Mouse (Mus musculus) spleen, adult 12 weeks (tissue): Measurements from ENCODE around the gene Mdga2.

Experiments used
- DNase-seq: peaks from one replicate; pipeline ENCODE4 v3.0.0; 2022; ENCODE audit warnings: low spot score

The Mdga2 gene

DNA sequence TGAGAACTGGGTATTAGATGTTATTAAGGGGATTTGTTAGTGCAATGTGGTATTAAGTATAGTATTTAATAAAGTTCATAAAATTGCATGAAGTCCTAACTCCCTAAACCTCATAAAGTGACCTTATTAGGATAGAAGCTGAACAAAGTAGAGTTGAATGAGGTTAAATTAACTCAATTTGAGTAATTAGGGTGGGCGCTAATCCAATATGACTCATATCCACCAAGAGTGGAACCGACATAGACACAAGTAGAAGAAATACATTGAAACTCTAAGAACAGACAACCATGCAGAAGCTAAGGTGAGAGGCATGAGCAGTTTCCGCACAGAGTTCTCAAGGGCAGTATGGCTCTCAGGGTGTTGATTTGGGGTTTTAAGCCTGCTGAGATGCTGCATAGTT, 165.7 kb downstream of the Mdga2 start:
- DNase-seq: no peak

DNA sequence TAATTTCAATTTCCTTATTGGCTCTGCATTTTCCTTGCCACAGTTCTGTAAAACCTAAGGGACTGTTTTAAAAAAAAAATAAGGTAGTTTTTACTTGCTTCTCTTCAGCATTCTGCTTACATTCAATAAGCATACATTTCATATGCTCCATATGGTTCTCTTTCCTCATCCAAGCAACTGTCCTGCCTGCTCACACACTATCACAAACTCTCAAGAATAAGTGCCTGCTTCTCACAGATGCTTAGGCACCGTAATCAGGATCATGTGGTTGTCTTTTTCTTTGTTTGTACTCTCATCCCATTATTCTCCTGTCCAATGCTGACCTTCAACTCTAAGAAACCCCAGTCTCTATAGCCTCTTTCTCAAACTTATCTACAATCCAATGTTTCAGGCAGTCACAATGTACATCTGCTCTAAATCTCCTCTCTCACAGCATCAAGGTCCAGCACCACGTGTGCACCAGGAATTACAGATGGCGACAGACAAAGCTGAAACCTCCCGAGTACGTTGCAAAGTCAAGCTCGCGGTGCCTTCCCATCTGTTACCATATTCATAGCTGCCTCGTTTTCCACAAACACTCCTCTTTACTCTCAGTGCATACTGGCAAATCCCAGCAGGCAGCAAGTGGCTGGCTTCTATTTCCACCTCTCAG, 177.1 kb downstream of the Mdga2 start:
- no peak for DNase-seq

DNA sequence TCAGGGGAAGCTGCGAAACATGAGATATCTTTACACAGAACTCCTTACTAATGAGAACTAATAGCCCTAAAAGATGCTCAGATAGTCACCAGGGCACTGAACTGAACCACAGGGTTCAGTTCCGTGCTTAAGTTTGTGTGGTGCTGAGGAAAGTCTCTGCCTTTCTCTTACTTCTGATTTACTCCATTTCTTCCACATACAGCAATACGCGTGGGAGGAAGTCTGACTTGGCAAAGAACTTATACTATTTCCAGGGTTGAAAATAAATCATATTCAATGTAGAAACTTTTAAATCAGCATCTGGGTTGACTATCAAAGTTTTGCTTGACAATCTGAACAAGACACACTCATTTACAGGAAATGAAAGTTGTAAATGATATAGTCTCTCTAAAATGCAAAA, 180.5 kb downstream of the Mdga2 start:
- DNase-seq: no peak

DNA sequence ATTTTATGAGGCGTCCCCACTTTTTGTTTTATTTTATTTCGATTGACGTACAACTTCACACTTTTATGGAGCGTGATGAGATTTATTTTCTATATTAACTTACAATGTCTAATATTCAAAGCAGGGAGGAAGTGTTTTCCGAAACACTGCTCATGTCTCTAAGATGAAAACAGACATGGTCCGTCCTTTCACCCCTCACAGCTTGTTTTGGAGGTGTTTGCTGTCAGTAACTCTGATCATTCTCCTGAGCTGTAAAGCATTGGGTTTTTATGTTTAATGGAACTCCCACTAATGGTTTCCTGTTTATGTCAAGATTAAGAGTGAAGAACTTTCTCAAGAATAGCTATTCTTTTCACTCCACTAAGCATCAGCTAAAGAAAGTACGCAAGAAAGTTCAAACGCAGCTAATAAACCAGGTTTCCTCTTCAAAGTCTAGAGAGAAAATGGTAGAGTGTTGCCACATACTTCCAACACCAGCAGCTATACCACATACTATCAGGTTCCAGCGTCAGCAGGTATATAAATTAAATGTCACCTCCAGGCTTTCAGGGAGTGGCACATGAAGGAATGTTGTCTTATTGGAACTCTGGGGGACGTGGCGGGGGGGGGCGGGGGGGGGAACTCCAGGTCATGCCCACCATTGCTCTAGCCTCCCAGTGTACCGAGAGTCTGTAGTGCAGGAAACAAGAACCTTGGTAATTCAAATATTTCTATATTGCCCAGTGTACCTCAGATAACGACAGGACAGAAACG, 186.7 kb downstream of the Mdga2 start:
- DNase-seq: no peak

DNA sequence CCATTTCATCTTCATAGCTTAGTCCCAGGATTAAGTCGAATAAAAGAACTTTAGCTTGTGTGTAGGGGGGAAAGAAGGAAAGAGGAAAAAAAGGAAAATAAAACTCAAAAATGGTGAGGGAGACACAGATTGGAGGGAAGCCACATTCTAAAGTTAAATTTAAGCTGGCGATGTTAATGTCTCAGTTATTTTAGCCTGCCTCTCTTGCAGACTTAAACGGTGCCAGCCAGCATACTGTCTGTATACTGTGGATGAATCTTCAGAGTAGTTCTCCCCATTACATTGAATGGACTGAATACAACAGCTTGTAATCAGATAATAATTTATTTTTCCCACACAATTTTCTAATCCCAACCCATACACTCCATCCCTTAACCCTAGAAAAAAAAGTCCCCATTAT, 205.2 kb downstream of the Mdga2 start:
- no peak for DNase-seq

DNA sequence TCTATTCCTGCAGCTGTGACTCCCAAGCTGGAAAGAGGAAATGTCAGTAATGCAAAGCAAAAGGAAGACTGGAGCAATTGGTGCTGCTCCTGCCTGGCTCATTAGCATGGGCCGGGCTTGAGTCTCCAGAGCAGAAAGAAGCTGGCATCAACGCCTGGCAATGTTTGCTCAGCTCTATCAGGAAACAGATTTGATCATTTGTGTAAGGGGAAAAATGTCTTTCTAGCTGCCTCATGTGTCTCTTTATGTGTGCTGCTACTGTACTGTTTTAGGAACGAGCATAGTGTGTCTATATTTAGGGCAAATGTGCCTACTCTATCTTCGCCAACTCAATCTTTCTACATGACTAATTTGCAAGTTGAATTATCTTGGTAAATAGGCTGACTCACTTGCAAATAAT, 211.0 kb downstream of the Mdga2 start:
- no peak for DNase-seq

DNA sequence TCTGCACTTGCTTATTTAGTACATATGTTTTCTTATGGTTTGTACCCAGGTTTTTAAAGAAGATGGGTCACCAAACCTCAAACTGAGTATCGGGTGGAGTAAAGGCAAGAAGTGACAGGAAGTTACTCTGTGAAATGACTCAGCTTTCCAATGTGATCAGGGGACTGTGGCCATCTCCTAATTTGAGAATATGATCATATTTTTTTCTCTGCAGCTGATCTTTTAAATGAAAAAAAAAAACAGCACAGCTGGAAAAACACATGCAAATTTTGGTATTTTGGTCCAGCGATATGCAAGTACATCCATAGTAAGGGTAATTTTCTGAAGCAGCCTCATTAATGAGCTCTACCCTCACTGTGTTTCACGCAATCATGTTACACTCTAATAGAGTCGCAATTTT, 212.0 kb downstream of the Mdga2 start:
- no peak for DNase-seq

DNA sequence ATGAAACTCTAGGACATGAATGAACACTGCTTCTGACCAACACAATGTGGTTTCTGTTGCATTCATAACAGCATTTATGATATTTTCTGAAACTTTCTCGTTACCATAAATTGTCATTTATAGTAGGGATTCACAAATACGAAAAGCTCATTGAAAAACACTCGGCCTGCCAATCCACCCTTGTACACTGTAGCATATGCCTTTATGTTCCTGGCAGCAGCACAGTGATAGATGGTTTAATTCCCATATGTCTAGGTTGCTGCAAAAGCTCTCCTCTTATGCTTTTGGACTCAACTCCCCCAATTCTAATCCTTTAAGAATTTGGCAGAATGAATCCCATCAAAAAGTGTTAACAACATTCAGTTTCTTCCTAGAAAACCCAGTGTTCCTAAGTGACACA, 213.2 kb downstream of the Mdga2 start:
- DNase-seq: no peak

DNA sequence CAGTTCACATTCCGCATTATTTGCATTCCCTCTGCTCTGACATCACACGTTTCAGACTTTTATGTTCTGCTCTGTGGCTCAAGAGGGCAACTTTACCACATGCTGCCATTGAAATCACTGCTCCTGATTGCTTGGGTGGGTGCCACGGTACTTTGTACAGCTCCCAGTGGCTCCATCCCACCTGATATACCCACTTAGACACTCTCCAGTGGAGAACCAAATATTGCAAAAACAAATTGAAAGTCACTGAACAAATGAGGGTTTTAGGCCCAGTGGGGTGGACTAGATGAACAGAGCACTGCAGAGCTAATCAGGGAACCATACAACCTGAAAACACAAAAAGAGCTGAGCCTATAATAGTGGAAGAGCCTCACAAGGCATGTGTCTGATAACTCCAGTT, 268.2 kb downstream of the Mdga2 start:
- DNase-seq: no peak

DNA sequence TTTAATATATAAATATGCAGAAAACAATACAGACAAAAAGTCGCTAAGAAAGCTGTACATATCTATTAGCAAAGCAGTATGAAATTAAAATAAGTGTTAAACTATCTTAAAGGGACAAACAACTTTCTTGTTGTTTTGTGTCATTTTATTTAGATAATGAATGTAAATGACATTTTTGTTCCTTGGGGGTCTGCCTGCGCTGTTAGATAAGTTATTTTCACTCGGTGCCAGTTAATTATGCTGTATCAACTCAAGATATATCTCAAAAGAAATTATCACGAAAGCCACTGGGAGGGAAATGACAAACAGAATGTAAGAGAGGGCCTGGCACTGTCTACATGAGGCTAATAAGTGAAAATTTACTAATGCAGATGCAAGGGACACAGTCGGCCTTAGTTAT, 306.6 kb downstream of the Mdga2 start:
- DNase-seq: no peak

DNA sequence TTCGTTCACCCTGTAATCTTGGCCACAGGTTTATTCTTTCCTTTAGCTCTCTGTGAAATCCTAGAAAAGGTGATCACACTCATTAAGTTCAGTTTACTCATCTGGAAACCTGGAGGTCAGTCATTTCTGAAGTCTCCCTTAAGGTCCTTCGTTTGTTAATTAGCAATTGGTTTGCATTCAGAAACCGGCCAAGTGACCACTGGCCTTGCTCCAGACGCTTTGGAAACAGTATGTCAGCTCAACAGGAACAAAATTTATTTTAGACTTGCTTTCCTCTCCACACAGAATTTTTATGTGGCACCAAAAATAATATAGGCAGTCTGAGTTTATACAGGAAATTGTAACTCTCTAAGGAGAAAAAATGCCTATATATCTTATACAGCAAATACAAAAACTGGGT, 323.0 kb downstream of the Mdga2 start:
- DNase-seq: no peak

DNA sequence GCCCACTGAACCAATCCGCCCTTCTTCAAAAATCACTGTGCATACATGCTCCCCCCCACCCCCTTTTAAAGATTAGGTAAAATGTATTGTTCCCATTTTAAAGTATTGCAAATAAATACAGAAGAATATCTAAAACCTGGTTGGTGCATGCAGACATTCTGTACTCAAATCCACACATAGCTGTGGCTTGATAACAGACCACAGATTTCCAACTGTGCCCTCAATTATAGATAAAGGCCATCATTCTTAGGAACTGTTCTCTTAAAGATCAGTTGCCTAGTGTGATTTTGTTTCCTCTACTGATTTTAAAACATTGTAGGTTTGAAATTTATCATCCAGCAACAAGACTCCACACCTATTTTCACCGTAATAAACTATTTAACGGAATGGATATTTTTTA, 325.6 kb downstream of the Mdga2 start:
- DNase-seq: no peak

DNA sequence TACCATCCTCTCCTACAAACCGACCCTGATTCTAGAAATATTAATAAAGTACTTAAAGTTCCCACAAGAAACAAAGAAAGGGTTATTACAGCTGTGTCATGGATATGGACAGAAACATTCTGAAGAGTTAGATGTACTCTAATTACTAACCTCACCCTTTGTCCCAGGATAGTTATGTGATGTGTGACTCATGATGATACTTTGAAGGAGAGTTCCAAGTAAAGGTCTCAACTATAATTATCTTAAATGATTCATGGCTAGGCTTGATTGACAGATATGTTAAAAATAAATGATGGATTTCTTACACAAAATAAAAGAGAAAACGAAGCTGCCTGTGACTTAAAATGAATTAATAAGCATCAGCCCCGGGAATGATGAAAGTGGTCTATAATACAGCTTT, 332.1 kb downstream of the Mdga2 start:
- DNase-seq: no peak

DNA sequence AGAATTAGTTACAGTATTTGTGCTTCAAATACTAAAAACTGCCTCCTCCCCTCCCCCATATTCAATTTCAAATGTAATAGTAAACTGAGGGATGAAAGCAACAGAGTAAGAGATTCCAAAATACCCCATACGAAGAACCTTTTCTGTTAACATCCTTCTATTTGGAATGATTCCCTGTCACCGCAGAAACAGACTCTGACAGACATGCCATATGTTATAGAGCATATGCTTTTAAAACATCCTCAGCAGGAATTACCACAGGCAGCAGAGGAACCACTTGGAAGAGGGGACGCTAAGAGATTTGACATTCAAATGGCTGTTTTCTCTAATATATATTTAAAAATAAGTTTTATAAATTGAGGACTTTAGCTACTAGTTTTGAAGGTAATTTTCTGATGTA, 333.1 kb downstream of the Mdga2 start:
- DNase-seq: no peak

DNA sequence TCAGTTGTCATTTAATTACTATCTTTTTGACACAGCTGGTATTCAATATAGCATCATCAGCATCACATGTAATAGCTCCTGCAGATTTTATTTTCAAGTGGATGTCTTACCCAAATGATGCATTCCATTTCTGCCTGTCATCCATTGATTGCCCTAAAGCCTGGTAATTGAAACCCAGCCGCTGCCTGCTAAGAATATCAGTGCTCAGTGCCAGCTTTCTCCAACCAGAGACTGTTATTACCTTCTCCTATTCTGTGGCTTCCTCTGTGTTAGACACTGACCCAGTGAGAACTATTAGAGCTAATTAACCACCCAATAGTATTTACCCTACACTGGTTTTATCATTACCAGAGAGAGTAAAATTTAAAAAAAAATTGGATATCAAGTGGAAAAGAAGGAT, 333.7 kb downstream of the Mdga2 start:
- DNase-seq: no peak

DNA sequence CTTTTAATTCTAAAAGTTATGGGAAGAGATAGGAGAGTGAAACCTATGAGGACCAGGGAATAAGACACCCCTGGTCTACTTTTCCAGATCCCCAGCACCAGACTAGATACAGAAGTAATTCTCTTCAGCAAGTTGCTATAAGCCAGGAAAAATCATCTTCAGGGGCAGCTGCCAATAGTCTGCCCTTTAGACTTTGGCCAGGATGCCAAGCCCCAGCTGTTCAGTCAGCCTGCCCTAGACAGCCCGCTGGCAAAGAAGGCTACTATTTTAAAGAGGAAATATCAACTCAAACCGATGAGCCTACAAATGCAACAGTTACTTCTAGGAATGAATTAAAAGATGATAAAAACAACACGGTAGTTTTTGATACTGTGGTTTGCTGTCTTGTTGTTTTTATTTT, 356.1 kb downstream of the Mdga2 start:
- no peak for DNase-seq

DNA sequence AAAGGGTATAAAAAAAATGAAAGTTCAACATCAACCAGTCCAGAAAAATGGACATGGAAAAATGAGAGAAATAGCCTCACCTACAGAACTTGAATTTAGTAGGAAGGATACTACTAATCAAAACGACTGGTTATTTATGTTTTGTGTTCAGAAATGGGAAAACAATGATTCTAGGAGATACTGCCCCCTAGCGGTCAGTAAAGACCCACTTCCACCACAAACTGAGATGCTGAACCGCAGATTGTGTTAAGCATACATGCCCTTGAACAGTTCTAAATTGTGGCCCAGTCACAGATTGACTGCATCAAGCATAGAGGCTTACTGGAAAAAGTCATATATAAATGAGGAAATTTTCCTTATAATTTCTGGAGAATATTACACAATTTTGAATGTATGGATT, 369.2 kb downstream of the Mdga2 start:
- no peak for DNase-seq

DNA sequence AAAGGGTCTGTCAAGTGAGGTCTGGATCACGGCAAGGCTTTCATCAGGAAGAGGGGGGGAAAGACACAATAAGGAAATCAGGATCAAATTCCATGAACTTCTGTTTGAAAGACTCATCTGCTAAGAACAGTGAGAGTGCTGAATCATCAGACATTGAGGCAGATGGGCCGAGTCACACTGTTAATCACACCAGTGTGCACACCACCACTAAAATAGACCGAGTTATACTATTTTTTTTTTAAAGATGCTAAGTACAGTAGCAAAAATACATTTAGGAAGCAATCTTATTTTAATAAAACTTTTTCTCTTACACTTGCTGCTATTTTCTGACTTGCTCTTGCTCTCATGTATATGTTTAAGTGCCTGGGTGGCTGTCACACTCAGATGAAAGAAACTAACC, 382.0 kb downstream of the Mdga2 start:
- no peak for DNase-seq

DNA sequence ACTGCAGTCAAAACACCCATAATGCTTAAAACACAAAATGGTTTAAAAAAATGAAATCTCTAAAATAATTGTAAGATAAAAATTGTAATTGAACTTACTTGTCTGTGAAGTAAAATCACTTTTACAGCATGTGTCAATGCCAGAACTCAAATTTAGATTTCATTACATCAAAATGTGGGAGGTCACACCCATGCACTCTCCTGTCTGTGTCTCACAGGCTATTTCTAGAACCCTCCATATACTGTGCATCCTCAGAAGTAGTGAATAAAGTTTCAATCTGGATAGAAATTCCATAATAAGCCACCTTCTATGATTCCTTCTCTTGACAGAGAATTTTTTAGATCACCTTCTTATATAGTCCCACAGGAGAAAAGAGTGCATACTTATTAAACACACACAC, 466.7 kb downstream of the Mdga2 start:
- no peak for DNase-seq

DNA sequence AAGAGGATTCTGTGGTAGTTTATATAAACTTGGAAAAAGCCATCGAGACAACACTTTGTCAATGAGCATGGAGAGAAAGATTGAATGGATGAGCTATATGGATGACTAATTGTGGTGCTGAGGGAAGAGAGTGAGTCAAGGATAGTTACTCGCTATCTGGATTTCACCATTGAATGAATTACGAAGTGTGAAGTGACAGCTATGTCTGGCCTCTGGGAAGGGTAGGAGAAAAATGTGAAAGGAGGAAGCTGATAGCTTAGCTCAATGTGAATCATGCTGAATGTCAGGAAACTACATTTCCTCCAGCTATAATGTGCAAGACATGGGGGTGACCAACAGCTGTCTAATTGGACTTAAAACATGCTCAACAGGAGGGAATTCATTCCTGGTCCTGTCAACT, 487.8 kb downstream of the Mdga2 start:
- no peak for DNase-seq

DNA sequence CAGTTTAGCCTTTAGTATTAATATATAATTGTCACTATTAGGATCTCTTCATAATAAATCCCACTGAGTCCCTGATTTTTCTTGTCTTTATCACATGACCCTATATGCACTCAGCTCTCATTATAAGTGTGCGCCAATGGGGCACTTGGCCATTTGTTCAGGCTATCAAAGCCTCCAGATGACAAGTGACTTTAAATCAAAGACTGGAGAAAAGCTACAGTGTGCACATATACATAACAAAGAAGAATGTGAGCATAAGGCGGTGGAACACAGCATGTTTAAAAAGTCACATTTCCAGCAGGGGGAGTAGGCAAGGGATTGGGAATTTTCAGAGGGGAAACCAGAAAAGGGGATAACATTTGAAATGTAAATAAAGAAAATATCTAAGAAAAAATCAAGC, 497.9 kb downstream of the Mdga2 start:
- DNase-seq: no peak

DNA sequence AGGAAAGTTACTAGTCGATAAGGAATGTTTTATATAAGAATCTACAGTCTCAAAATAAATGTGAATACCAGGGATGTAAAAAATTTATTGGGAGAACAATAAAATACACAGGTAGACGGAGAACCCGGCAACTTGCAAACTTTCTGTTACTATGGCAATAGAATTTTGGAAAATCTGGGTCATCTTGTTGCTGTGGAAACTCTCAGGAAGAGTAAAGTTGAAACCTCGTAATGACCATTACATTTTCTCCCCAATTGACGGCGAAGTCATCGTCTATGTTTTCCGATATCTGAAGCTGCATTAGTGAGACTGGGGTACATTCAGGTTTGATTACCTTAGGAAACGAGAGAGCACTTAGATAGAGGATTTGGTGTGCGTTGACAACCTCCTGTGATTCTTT, 514.0 kb downstream of the Mdga2 start:
- no peak for DNase-seq

DNA sequence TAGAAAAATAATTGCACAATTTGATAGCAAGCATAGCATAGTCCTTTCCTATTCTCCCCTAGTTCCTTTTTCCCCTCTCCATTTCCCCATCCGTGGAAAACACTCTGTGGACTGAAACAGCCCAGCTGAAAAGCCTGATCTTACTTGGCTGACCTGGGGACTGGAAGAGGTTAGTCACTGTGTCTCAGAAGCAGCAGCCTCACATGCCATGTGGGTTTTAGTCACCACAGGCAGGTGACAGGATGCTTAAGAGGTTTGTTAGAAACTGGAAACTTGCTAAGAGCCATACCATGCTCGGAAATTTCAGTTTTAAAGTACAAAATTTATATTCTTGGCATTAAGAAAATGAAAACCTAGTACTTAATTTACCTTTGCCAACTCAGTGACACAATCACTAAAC, 514.9 kb downstream of the Mdga2 start:
- no peak for DNase-seq

DNA sequence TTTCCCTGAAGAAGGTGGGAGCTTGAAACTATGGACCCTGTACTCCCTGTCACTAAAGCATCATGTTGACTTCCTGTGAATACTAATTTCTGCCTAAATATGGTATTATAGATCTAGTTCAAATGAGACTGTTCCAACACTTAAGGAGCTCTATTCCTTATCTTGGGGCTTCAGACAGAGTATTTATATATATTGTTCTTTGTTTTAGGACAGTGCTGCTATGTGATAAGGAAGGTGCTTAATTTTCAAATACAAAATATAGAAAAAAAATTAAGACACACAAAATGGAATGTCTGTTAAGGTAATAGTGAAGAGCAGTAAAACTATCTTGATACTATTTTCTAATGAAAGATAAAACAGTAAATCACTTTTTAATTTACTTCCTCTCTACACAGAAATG, 517.3 kb downstream of the Mdga2 start:
- no peak for DNase-seq
